Mouse (Mus musculus): ENCODE results near the gene Nfkbia. TPM values are rescaled to one million over a fixed set of nuclear protein-coding genes. Genes with fewer than 3 reads are reported as not detected.

Nfkbia gene
- polyA plus RNA-seq, 1 experiment, result 43.2 TPM

DNA sequence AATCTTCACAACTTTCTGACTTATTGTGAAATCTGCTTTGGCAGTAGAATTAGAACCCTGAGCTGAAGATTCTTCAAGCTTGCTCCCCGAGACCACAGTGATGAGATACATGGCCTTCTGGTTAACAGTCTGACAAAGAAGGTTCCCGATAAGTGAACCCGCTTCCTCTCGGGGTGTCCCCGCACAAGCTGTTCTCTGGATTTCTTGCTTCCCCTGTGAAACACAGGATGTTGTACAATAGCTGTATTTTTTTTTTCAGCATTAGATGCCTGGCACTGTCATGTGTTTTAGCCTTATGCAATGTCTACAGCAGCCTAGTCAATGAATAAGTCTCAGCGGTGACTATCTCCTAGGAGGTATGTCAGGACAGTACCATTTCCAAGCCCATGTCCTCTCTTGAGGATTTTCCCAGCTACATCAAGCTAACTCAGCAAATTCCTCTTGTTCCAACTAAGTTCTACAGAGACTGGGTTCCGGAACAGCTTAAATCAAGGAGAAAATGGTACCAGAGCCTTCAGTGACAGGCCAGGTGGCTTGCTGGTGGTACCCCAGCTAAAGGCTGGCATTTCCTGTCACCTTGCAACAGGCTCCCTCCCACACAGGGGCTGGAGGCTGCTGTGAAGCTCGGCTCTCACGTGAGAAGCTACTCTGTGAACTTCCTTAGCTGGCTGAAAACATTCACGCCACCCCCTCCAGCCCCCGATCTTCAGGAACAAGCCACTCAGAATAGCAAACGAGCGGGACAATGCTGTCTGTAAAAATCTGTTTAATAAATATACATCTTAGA, 3.6 kb downstream of the Nfkbia start:
- H3K4me3 ChIP-seq (ENCODE audit: insufficient read depth, poor library complexity, severe bottlenecking), result no peak overlapping the region
- TF ChIP-seq USF1 (IDR thresholded peaks at IDR 0.05; ENCODE audit: low read depth) (no peak), FOSL1 (IDR thresholded peaks at IDR 0.05; ENCODE audit: insufficient read depth, low read length, poor library complexity, severe bottlenecking) (no peak), CTCF (IDR thresholded peaks at IDR 0.05; ENCODE audit: control insufficient read depth, insufficient read depth, insufficient read length) (no peak), MYOD1 (IDR thresholded peaks at IDR 0.05; ENCODE audit: control insufficient read depth, insufficient read length, low read depth) (no peak), MYOG (IDR thresholded peaks at IDR 0.05; ENCODE audit: control insufficient read depth, extremely low read depth, insufficient read length) (no peak), CEBPB (IDR thresholded peaks at IDR 0.05; ENCODE audit: low read depth) (no peak), MAX (IDR thresholded peaks at IDR 0.05) (no peak)
- peaks cover 41% of the 10 kb centered on the region for H3K79me2 ChIP-seq (ENCODE audit: control insufficient read depth, insufficient read depth)
- peaks cover 56% of the 10 kb centered on the region for H3K36me3 ChIP-seq (ENCODE audit: control insufficient read depth, insufficient read depth)
- no peaks in the 10 kb centered on the region for H3K27me3 ChIP-seq (ENCODE audit: control insufficient read depth, insufficient read depth, insufficient read length)
- H3ac ChIP-seq (ENCODE audit: control insufficient read depth, insufficient read length, low read depth), result no peak overlapping the region
- H3K79me3 ChIP-seq (ENCODE audit: low read depth), result peaks cover 24% of the 10 kb centered on the region

DNA sequence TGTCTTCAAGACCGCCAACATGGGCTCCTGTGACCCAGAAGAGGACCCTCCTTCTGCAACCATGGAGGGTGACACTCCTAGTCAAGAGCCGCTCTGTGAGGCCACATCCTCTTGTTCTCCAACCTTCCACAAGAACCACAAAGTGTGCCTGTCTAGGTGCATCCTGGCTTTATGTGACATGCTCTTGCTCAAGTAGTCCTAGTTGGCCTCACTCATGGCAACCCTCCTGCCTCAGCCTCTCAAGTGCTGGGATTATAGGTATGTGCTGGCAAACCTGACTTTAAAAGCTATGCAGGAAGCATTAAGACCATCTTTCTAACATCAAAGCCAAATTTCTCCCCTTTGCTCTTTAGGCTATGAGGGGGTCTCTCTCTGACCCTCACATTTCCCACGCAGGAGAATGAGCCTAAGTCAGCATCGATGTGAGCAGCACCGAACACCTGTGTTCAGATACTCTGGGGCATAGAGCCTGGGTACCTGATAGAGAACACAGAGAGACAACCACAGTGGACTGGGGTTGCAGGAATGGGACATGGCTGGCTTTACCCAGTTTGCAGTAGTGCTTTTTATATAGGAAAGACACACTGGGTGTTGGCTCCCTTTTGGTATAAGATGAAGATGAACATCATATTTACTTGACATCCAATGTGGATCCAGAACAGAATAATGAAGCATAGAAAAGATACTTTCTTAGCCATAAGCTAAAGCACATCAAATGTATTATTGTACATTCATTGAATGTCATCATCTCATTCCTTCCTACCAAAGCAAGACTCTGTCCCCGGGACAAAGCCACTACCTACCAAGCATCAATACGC, 4.4 kb downstream of the Nfkbia start:
- peaks cover 56% of the 10 kb centered on the region for H3K36me3 ChIP-seq (ENCODE audit: control insufficient read depth, insufficient read depth)

DNA sequence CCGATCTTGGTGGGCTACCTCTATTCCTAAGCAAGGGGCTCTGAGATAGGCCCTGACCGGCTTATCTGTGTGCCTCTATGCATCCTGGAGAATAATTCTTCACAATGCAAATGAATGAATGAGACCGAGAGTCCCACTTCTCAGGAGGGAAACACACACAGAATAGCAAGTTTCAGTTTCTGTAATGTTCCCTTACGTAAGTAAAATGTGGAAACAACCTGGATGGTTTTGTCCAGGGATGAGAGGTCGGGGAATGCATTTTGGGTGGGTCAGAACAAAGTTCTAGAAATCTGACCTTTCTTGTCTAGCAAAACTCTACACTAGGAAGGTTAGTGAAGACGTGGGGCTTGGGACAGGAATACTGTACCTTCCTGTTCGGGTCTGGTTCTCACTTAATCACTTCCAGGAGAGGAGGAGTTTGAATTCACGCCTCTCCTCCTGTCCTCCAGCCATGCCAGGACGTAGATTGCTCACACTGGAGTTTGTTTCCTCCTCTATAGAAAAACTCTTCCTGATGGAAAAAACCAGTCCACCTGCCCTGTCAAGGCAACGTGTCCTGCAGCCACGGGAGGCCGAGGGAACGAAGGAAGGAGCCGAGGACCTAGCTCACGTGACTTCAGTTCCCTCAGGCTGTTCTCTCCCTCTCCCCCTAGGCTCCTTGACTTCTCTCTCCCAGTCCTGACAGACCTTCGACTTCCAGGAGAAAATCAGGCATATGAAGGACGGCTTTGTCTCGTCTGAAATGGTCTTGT, 5.3 kb downstream of the Nfkbia start:
- peaks cover 56% of the 10 kb centered on the region for H3K36me3 ChIP-seq (ENCODE audit: control insufficient read depth, insufficient read depth)
- peaks cover 24% of the 10 kb centered on the region for H3K79me3 ChIP-seq (ENCODE audit: low read depth)
- H3K4me3 ChIP-seq (ENCODE audit: insufficient read depth, poor library complexity, severe bottlenecking), result no peak overlapping the region
- TF ChIP-seq MYOD1 (IDR thresholded peaks at IDR 0.05; ENCODE audit: control insufficient read depth, insufficient read length, low read depth) (no peak), MAX (IDR thresholded peaks at IDR 0.05) (no peak), MYOG (IDR thresholded peaks at IDR 0.05; ENCODE audit: control insufficient read depth, extremely low read depth, insufficient read length) (no peak), CEBPB (IDR thresholded peaks at IDR 0.05; ENCODE audit: low read depth) (no peak), USF1 (IDR thresholded peaks at IDR 0.05; ENCODE audit: low read depth) (no peak), FOSL1 (IDR thresholded peaks at IDR 0.05; ENCODE audit: insufficient read depth, low read length, poor library complexity, severe bottlenecking) (no peak), CTCF (IDR thresholded peaks at IDR 0.05; ENCODE audit: control insufficient read depth, insufficient read depth, insufficient read length) (no peak)
- H3ac ChIP-seq (ENCODE audit: control insufficient read depth, insufficient read length, low read depth), result no peak overlapping the region
- H3K79me2 ChIP-seq (ENCODE audit: control insufficient read depth, insufficient read depth), result peaks cover 41% of the 10 kb centered on the region
- no peaks in the 10 kb centered on the region for H3K27me3 ChIP-seq (ENCODE audit: control insufficient read depth, insufficient read depth, insufficient read length)

More for the DNA sequence above, 4.4 kb downstream of the Nfkbia start:
- Histone ChIP-seq H3K27me3 (ENCODE audit: control insufficient read depth, insufficient read depth, insufficient read length) (no peaks in the 10 kb centered on the region), H3K79me3 (ENCODE audit: low read depth) (peaks cover 24% of the 10 kb centered on the region), H3K79me2 (ENCODE audit: control insufficient read depth, insufficient read depth) (peaks cover 41% of the 10 kb centered on the region), H3ac (ENCODE audit: control insufficient read depth, insufficient read length, low read depth) (no peak overlapping the region), H3K4me3 (ENCODE audit: insufficient read depth, poor library complexity, severe bottlenecking) (no peak overlapping the region)
- TF ChIP-seq CTCF (IDR thresholded peaks at IDR 0.05; ENCODE audit: control insufficient read depth, insufficient read depth, insufficient read length) (no peak), MYOG (IDR thresholded peaks at IDR 0.05; ENCODE audit: control insufficient read depth, extremely low read depth, insufficient read length) (no peak), FOSL1 (IDR thresholded peaks at IDR 0.05; ENCODE audit: insufficient read depth, low read length, poor library complexity, severe bottlenecking) (no peak), MAX (IDR thresholded peaks at IDR 0.05) (no peak), USF1 (IDR thresholded peaks at IDR 0.05; ENCODE audit: low read depth) (no peak), MYOD1 (IDR thresholded peaks at IDR 0.05; ENCODE audit: control insufficient read depth, insufficient read length, low read depth) (no peak), CEBPB (IDR thresholded peaks at IDR 0.05; ENCODE audit: low read depth) (no peak)

DNA sequence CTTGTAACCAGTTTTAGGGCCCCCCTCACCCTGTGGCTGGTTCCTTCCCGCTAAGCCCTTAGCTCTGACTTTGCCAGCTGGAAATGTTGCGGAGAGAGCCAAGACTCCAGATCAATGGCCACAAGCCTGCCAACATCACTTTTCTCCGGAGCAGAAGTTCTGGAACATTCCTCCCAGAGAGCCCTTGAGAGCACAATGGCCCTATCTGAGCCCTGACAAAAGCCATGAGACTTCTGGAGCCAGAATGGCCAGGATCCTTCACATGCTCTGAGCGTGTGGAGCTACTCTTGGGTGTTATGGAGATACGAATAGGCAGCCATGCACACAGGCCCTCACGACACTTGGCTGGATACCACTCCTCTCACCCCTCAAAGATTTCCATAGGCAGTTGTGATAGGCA, 7.6 kb downstream of the Nfkbia start:
- Histone ChIP-seq H3K79me2 (ENCODE audit: control insufficient read depth, insufficient read depth) (peaks cover 21% of the 10 kb centered on the region), H3K27me3 (ENCODE audit: control insufficient read depth, insufficient read depth, insufficient read length) (no peaks in the 10 kb centered on the region), H3ac (ENCODE audit: control insufficient read depth, insufficient read length, low read depth) (no peak overlapping the region), H3K4me3 (ENCODE audit: insufficient read depth, poor library complexity, severe bottlenecking) (no peak overlapping the region), H3K79me3 (ENCODE audit: low read depth) (peaks cover 6% of the 10 kb centered on the region), H3K36me3 (ENCODE audit: control insufficient read depth, insufficient read depth) (peaks cover 39% of the 10 kb centered on the region)
- TF ChIP-seq USF1 (IDR thresholded peaks at IDR 0.05; ENCODE audit: low read depth), result no peak
- TF ChIP-seq MYOG (IDR thresholded peaks at IDR 0.05; ENCODE audit: control insufficient read depth, extremely low read depth, insufficient read length), result no peak
- no peak for TF ChIP-seq CEBPB (IDR thresholded peaks at IDR 0.05; ENCODE audit: low read depth)
- no peak for TF ChIP-seq CTCF (IDR thresholded peaks at IDR 0.05; ENCODE audit: control insufficient read depth, insufficient read depth, insufficient read length)
- TF ChIP-seq MAX (IDR thresholded peaks at IDR 0.05), result no peak
- no peak for TF ChIP-seq MYOD1 (IDR thresholded peaks at IDR 0.05; ENCODE audit: control insufficient read depth, insufficient read length, low read depth)
- no peak for TF ChIP-seq FOSL1 (IDR thresholded peaks at IDR 0.05; ENCODE audit: insufficient read depth, low read length, poor library complexity, severe bottlenecking)

All from C2C12 (cell line).